Mouse (Mus musculus) midbrain, postnatal 0 days (tissue): ENCODE data around the gene Plpp4. TPM values are rescaled to one million over a fixed set of nuclear protein-coding genes. Genes with fewer than 3 reads are reported as not detected.

ENCODE experiments used
- ATAC-seq: fragments of 200-750 bp; cut with Nextera tagmentation; 2 replicates; pipeline ENCODE4 v1.8.0; 2017; ENCODE audit warnings: moderate number of reproducible peaks, mild to moderate bottlenecking, moderate TSS enrichment, moderate library complexity; ENCODE audit not compliant: low FRiP score
- DNase-seq: peaks from one replicate; pipeline ENCODE4 v3.0.0-alpha.2; 2015; ENCODE audit warnings: low spot score
- H3K27ac ChIP-seq: fragments of 300-500 bp; sonication (generic); 2 replicates; pipeline ENCODE4 v1.5.1; 2014; ENCODE audit warnings: low read depth, mild to moderate bottlenecking, low read length, mixed read lengths
- H3K27me3 ChIP-seq: fragments of 300-500 bp; sonication (generic); 2 replicates; pipeline ENCODE4 v1.6.1; 2014; ENCODE audit warnings: low read length, control low read depth, mixed read lengths; ENCODE audit not compliant: insufficient read depth
- H3K36me3 ChIP-seq: fragments of 300-500 bp; sonication (generic); 2 replicates; pipeline ENCODE4 v1.6.1; 2014; ENCODE audit warnings: low read length, control low read depth, mixed read lengths; ENCODE audit not compliant: insufficient read depth
- H3K4me1 ChIP-seq: fragments of 300-500 bp; sonication (generic); 2 replicates; pipeline ENCODE4 v1.6.1; 2014; ENCODE audit warnings: mild to moderate bottlenecking, control low read depth, antibody characterized with exemption, low read length, mixed read lengths; ENCODE audit not compliant: insufficient read depth
- H3K4me2 ChIP-seq: fragments of 300-500 bp; sonication (generic); 2 replicates; pipeline ENCODE4 v1.6.1; 2014; ENCODE audit warnings: low read depth, mild to moderate bottlenecking, low read length, mixed read lengths; ENCODE audit not compliant: poor library complexity, severe bottlenecking
- H3K4me3 ChIP-seq: fragments of 300-500 bp; sonication (generic); 2 replicates; pipeline ENCODE4 v1.5.1; 2014; ENCODE audit warnings: low read depth, mild to moderate bottlenecking, low read length, moderate library complexity
- H3K9ac ChIP-seq: fragments of 300-500 bp; sonication (generic); replicated peaks from 2 replicates; pipeline ENCODE4 v1.6.1; 2014; ENCODE audit warnings: mild to moderate bottlenecking, low read length, moderate library complexity, mixed read lengths; ENCODE audit not compliant: poor library complexity, severe bottlenecking
- H3K9me3 ChIP-seq: fragments of 300-500 bp; sonication (generic); 2 replicates; pipeline ENCODE4 v1.6.1; 2016; ENCODE audit warnings: low read length, control low read depth
- CTCF ChIP-seq: IDR thresholded peaks from 2 replicates; pipeline ENCODE4 v1.5.1; 2016; ENCODE audit warnings: antibody characterized with exemption, mild to moderate bottlenecking
- WGBS: fragments of 180-500 bp; shearing (Covaris S2); extraction: QIAGEN DNeasy Blood & Tissue Kit; methylation state at CpG from one replicate; pipeline ENCODE4 v1.1.7; 2014; 5-methylcytosine and 5-hydroxymethylcytosine counted together
- polyA plus RNA-seq: library from polyadenylated mRNA; unstranded; fragments of >200 nt; fragmentation: Nextera tagmentation; extraction: Ambion mirVana; gene quantifications from 2 replicates; pipeline ENCODE4 v1.2.1, GENCODE M21; 2015
- total RNA-seq: library from RNA; depleted of rRNA; stranded (reverse); fragments of >200 nt; gene quantifications from 2 replicates; pipeline ENCODE4 v1.2.3, GENCODE M21; 2014; rRNA removed

The Plpp4 gene
- total RNA-seq (21.9 and 25.0 TPM in 2 replicates), polyA plus RNA-seq (12.7 and 16.7 TPM in 2 replicates)

DNA sequence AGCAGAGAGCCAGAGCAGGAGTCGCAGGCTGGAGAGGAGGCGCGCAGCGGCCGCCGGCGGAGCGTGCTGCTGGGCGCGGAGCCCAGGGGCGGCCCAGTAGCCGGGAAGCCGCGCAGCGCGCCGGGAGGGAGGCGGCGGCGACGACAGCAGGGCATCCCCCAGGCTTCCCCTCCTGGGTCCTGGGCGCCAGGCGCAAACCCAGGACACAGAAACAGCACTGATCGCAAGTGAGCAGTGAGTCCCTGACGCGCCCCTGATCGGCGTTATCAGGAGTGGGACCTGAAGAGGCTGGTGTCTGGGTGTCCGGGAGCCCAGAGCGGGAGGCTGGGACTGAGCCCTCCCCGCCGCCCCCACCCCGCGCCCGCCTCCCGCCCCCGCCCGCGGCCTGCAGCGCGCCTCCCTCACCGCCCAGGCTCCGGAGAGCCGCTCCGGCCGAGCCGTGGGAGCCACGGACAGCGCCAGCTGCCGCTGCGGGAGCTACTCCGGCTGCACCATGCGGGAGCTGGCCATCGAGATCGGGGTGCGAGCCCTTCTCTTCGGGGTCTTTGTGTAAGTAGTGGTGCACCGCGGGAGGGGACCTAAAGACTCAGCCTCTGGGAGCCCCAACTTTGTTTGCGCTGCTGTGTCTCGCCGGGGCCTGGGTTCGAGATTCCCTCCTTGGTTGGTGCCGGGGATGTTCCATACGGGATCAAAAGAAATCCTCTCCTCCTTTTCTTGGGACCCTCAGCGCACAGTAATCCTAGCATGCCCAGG, at the start of gene Plpp4:
Plpp4 (plus strand) TSS at position 411 of the 753 bp plus-strand sequence.
- Histone ChIP-seq H3K9ac (peak within 1 kb of the TSS; percentile 69), H3K4me1 (0 out of 2 replicates have a peak, but pooled peaks cover 3% of the 10 kb centered on the region), H3K9me3 (no peaks in the 10 kb centered on the region), H3K27ac (no peak within 1 kb of the TSS; the same call in 1 of the 2 replicates), H3K36me3 (no peaks in the 10 kb centered on the region), H3K4me2 (peak within 1 kb of the TSS; percentile 95), H3K4me3 (peak within 1 kb of the TSS; percentile 62), H3K27me3 (peaks cover 5% of the 10 kb centered on the region; the same call in 1 of the 2 replicates)
- no peak for TF ChIP-seq CTCF
- ATAC-seq (peak; percentile 65), DNase-seq (peak; percentile 40)
- 1% methylated on average over 57 of the region's 66 CpGs for WGBS

GRCm38 (mm10) chr7:129215926-129216543, 40.8 kb upstream of the Plpp4 start:
- WGBS, result 70% methylated on average over 10 of the region's 10 CpGs
- TF ChIP-seq CTCF, result no peak
- Histone ChIP-seq H3K4me2 (no peak overlapping the region), H3K4me1 (no peaks in the 10 kb centered on the region; the same call in 1 of the 2 replicates), H3K36me3 (no peaks in the 10 kb centered on the region), H3K27ac (peak overlapping the region; percentile 12; the same call in 1 of the 2 replicates), H3K9me3 (no peaks in the 10 kb centered on the region), H3K9ac (no peak overlapping the region), H3K27me3 (no peaks in the 10 kb centered on the region; the same call in 1 of the 2 replicates), H3K4me3 (no peak overlapping the region)
- peak; percentile 54 for DNase-seq
- ATAC-seq, result no peak; the same call in 1 of the 2 replicates

DNA sequence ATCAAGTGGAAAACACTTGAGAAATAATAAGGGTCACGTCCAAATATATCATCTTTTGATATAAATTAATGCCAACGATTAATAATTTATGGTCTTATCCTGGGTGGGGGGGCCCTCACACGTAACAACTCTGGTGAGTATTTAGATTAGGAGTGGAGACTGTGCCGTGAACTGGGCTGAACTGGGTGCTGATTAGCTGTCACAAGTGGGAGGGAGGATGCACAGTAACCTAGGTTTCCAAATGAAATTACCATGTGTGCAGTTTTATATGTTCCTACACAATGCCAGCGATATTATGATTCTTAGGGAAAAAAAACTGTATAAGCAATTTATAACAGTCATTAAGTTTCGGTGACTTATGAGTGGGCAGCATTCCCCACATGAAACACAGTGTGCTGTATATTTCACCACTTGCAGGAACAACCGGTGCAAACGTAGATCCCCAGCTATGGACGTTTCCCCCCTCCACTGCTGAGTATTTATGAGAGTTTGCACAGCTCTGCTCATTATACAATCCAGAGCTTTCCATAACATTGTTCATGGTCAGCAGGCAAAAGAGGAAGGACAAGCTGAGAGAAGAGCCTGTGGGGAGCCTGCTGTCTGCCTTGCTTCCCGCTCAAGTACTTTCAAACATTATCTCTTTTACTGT, 40.2 kb upstream of the Plpp4 start:
- no peaks in the 10 kb centered on the region for H3K9me3 ChIP-seq
- no peak overlapping the region for H3K9ac ChIP-seq
- TF ChIP-seq CTCF, result no peak
- no peaks in the 10 kb centered on the region; the same call in 1 of the 2 replicates for H3K27me3 ChIP-seq
- H3K36me3 ChIP-seq, result no peaks in the 10 kb centered on the region
- DNase-seq (no peak), ATAC-seq (no peak)
- no peaks in the 10 kb centered on the region; the same call in 1 of the 2 replicates for H3K4me1 ChIP-seq
- WGBS, result 57% methylated on average over 10 of the region's 10 CpGs
- no peak overlapping the region for H3K4me2 ChIP-seq
- H3K4me3 ChIP-seq, result no peak overlapping the region
- no peak overlapping the region for H3K27ac ChIP-seq

GRCm38 (mm10) chr7:129220948-129221347, 35.9 kb upstream of the Plpp4 start:
- no peak for TF ChIP-seq CTCF
- DNase-seq, result no peak
- Histone ChIP-seq H3K4me2 (no peak overlapping the region), H3K4me3 (no peak overlapping the region), H3K27me3 (no peaks in the 10 kb centered on the region; the same call in 1 of the 2 replicates), H3K9me3 (no peaks in the 10 kb centered on the region), H3K4me1 (no peaks in the 10 kb centered on the region; the same call in 1 of the 2 replicates), H3K27ac (no peak overlapping the region), H3K36me3 (no peaks in the 10 kb centered on the region), H3K9ac (no peak overlapping the region)
- 72% methylated on average over 9 of the region's 9 CpGs for WGBS
- no peak for ATAC-seq

DNA sequence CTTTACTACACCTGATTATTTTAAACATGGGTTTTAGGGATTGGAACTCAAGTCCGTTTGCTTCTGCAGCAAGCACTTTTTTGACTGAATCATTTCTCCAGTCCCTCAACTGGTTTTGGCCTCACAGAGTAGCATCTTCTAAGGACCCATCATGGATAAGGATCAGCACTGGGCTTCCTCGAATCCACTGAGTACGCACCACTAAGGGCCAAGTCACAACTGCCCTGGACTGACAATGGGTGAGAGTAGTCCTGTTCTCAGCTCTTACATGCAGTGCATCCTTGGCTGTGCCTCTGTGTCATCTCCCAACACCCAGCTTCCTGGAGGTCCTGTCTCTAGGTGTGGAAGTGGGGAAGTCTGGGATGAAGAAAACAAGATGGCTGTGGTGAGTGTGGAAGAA, 35.2 kb upstream of the Plpp4 start:
- Histone ChIP-seq H3K36me3 (no peaks in the 10 kb centered on the region), H3K4me1 (no peaks in the 10 kb centered on the region), H3K9ac (no peak overlapping the region), H3K4me3 (no peak overlapping the region), H3K9me3 (no peaks in the 10 kb centered on the region), H3K27ac (no peak overlapping the region), H3K27me3 (no peaks in the 10 kb centered on the region; the same call in 1 of the 2 replicates), H3K4me2 (no peak overlapping the region)
- ATAC-seq, result no peak
- WGBS, result 96% methylated on average over 3 of the region's 3 CpGs
- TF ChIP-seq CTCF, result no peak
- no peak for DNase-seq
